Mouse (Mus musculus): Measurements from ENCODE around the gene Npas3. TPM values are rescaled to one million over a fixed set of nuclear protein-coding genes. Genes with fewer than 3 reads are reported as not detected.

The Npas3 gene
- polyA plus RNA-seq, 1 experiment from 2014 or later = 0.49 TPM

GRCm38 (mm10) chr12:53789501-53789900, 541.0 kb downstream of the Npas3 start:
- 81% methylated on average over 10 of the region's 10 CpGs for WGBS
- no peak for ATAC-seq (replicated peaks; ENCODE audit: extremely low read depth, insufficient read depth, low FRiP score)

GRCm38 (mm10) chr12:53794718-53795400, 546.4 kb downstream of the Npas3 start:
- 82% methylated on average over 6 of the region's 6 CpGs for WGBS
- no peak overlapping the region for H3K27ac ChIP-seq (ENCODE audit: low read length)
- H3K27me3 ChIP-seq (ENCODE audit: control insufficient read depth, insufficient read depth, low read length) = no peaks in the 10 kb centered on the region
- no peaks in the 10 kb centered on the region for H3K4me1 ChIP-seq (ENCODE audit: control insufficient read depth, insufficient read depth, low read length)
- no peak for ATAC-seq (replicated peaks; ENCODE audit: extremely low read depth, insufficient read depth, low FRiP score)
- no peaks in the 10 kb centered on the region for H3K36me3 ChIP-seq (ENCODE audit: control insufficient read depth, insufficient read depth)
- H3K9ac ChIP-seq (ENCODE audit: low read length) = no peak overlapping the region
- no peak overlapping the region for H3K4me2 ChIP-seq (ENCODE audit: low read depth, low read length)
- H3K4me3 ChIP-seq (ENCODE audit: low read length) = no peak overlapping the region
- H3K9me3 ChIP-seq (replicated peaks; ENCODE audit: control insufficient read depth, low read length) = no peaks in the 10 kb centered on the region

More at GRCm38 (mm10) chr12:53789501-53789900, 541.0 kb downstream of the Npas3 start:
- Histone ChIP-seq H3K9ac (ENCODE audit: low read length) (no peak overlapping the region), H3K9me3 (replicated peaks; ENCODE audit: control insufficient read depth, low read length) (no peaks in the 10 kb centered on the region), H3K27me3 (ENCODE audit: control insufficient read depth, insufficient read depth, low read length) (no peaks in the 10 kb centered on the region), H3K36me3 (ENCODE audit: control insufficient read depth, insufficient read depth) (no peaks in the 10 kb centered on the region), H3K27ac (ENCODE audit: low read length) (no peak overlapping the region), H3K4me2 (ENCODE audit: low read depth, low read length) (no peak overlapping the region), H3K4me3 (ENCODE audit: low read length) (no peak overlapping the region), H3K4me1 (ENCODE audit: control insufficient read depth, insufficient read depth, low read length) (no peaks in the 10 kb centered on the region)

DNA sequence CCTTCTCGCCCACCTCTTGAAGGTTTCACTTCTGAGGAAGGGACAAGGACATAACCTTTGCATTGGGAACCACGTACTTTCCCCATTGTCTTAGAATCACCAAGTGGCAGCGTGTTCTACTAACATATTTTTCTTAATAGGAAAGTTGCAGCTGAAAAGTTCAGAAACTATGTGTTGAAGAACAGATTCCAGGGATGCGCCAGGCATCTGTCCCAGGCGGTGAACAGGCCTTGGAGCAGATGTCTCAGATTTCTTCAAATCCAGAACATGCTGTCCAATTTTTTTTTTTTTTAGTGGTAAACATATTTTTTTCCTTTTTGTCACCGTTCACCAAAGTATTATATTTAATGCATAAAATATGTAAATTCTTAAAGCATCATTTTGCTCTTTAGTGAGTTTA, 553.4 kb downstream of the Npas3 start:
- no peaks in the 10 kb centered on the region for H3K9me3 ChIP-seq (replicated peaks; ENCODE audit: control insufficient read depth, low read length)
- H3K4me1 ChIP-seq (ENCODE audit: control insufficient read depth, insufficient read depth, low read length) = no peaks in the 10 kb centered on the region
- no peak overlapping the region for H3K4me2 ChIP-seq (ENCODE audit: low read depth, low read length)
- H3K4me3 ChIP-seq (ENCODE audit: low read length) = no peak overlapping the region
- WGBS = 71% methylated on average over 6 of the region's 6 CpGs
- no peak overlapping the region for H3K9ac ChIP-seq (ENCODE audit: low read length)
- H3K36me3 ChIP-seq (ENCODE audit: control insufficient read depth, insufficient read depth) = no peaks in the 10 kb centered on the region
- ATAC-seq (replicated peaks; ENCODE audit: extremely low read depth, insufficient read depth, low FRiP score) = no peak
- no peaks in the 10 kb centered on the region for H3K27me3 ChIP-seq (ENCODE audit: control insufficient read depth, insufficient read depth, low read length)
- no peak overlapping the region for H3K27ac ChIP-seq (ENCODE audit: low read length)

DNA sequence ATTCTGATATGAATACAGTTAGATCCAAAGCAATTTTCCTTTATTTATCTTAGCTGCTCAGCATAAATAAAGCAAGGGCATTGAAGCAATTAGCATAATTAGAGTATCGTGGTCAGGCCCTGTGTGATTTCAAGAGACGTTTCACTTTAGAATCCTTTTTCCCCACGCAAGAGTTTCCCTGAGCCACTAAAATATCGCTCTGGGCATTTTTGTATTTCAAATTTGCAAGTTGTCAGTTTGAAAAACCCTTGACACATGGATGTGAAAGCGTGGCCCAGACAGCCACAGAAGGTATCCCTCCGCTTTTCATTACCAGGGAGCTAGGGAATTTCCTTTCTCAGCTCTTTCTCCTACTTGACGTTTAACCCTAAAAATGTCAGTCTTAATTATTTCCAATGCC, 553.9 kb downstream of the Npas3 start:
- no peak overlapping the region for H3K27ac ChIP-seq (ENCODE audit: low read length)
- ATAC-seq (replicated peaks; ENCODE audit: extremely low read depth, insufficient read depth, low FRiP score) = no peak

GRCm38 (mm10) chr12:53810081-53810480, 561.6 kb downstream of the Npas3 start:
- 78% methylated on average over 2 of the region's 2 CpGs for WGBS
- no peak overlapping the region for H3K9ac ChIP-seq (ENCODE audit: low read length)
- no peak overlapping the region for H3K4me3 ChIP-seq (ENCODE audit: low read length)
- no peaks in the 10 kb centered on the region for H3K4me1 ChIP-seq (ENCODE audit: control insufficient read depth, insufficient read depth, low read length)
- H3K27ac ChIP-seq (ENCODE audit: low read length) = no peak overlapping the region
- H3K36me3 ChIP-seq (ENCODE audit: control insufficient read depth, insufficient read depth) = no peaks in the 10 kb centered on the region
- ATAC-seq (replicated peaks; ENCODE audit: extremely low read depth, insufficient read depth, low FRiP score) = no peak
- no peak overlapping the region for H3K4me2 ChIP-seq (ENCODE audit: low read depth, low read length)
- H3K9me3 ChIP-seq (replicated peaks; ENCODE audit: control insufficient read depth, low read length) = no peaks in the 10 kb centered on the region
- no peaks in the 10 kb centered on the region for H3K27me3 ChIP-seq (ENCODE audit: control insufficient read depth, insufficient read depth, low read length)

More for the DNA sequence above, 553.9 kb downstream of the Npas3 start:
- Histone ChIP-seq H3K36me3 (ENCODE audit: control insufficient read depth, insufficient read depth) (no peaks in the 10 kb centered on the region), H3K27me3 (ENCODE audit: control insufficient read depth, insufficient read depth, low read length) (no peaks in the 10 kb centered on the region), H3K4me1 (ENCODE audit: control insufficient read depth, insufficient read depth, low read length) (no peaks in the 10 kb centered on the region), H3K4me3 (ENCODE audit: low read length) (no peak overlapping the region), H3K9me3 (replicated peaks; ENCODE audit: control insufficient read depth, low read length) (no peaks in the 10 kb centered on the region), H3K9ac (ENCODE audit: low read length) (no peak overlapping the region), H3K4me2 (ENCODE audit: low read depth, low read length) (no peak overlapping the region)
- 73% methylated on average over 7 of the region's 7 CpGs for WGBS

DNA sequence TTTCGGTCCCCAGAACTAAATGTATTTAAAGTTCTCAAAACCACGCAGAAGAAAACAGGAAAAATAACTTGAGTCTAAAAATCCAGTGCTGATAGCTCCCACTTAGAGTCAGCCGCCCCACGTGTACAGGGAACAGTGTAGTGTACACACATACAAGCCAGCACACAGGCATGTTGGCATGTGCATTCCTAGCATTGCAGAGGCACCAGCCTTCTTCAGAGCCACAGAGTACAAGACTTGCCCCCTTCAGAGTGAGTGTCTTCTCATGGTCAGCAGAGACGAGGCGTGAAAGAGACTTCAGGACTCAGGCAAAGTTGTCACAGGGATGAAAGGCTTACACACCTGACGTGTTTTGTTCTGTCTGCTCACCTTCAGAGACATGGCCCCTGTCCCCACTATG, 565.8 kb downstream of the Npas3 start:
- 72% methylated on average over 7 of the region's 7 CpGs for WGBS
- no peaks in the 10 kb centered on the region for H3K36me3 ChIP-seq (ENCODE audit: control insufficient read depth, insufficient read depth)
- ATAC-seq (replicated peaks; ENCODE audit: extremely low read depth, insufficient read depth, low FRiP score) = no peak

GRCm38 (mm10) chr12:53819982-53820381, 571.5 kb downstream of the Npas3 start:
- Histone ChIP-seq H3K4me3 (ENCODE audit: low read length) (no peak overlapping the region), H3K36me3 (ENCODE audit: control insufficient read depth, insufficient read depth) (no peaks in the 10 kb centered on the region), H3K9ac (ENCODE audit: low read length) (no peak overlapping the region), H3K9me3 (replicated peaks; ENCODE audit: control insufficient read depth, low read length) (no peaks in the 10 kb centered on the region), H3K27me3 (ENCODE audit: control insufficient read depth, insufficient read depth, low read length) (no peaks in the 10 kb centered on the region), H3K4me1 (ENCODE audit: control insufficient read depth, insufficient read depth, low read length) (no peaks in the 10 kb centered on the region), H3K4me2 (ENCODE audit: low read depth, low read length) (no peak overlapping the region), H3K27ac (ENCODE audit: low read length) (no peak overlapping the region)
- no peak for ATAC-seq (replicated peaks; ENCODE audit: extremely low read depth, insufficient read depth, low FRiP score)
- 83% methylated on average over 4 of the region's 4 CpGs for WGBS

More for the DNA sequence above, 565.8 kb downstream of the Npas3 start:
- Histone ChIP-seq H3K27ac (ENCODE audit: low read length) (no peak overlapping the region), H3K4me3 (ENCODE audit: low read length) (no peak overlapping the region), H3K4me1 (ENCODE audit: control insufficient read depth, insufficient read depth, low read length) (no peaks in the 10 kb centered on the region), H3K27me3 (ENCODE audit: control insufficient read depth, insufficient read depth, low read length) (no peaks in the 10 kb centered on the region), H3K4me2 (ENCODE audit: low read depth, low read length) (no peak overlapping the region), H3K9ac (ENCODE audit: low read length) (no peak overlapping the region), H3K9me3 (replicated peaks; ENCODE audit: control insufficient read depth, low read length) (no peaks in the 10 kb centered on the region)

DNA sequence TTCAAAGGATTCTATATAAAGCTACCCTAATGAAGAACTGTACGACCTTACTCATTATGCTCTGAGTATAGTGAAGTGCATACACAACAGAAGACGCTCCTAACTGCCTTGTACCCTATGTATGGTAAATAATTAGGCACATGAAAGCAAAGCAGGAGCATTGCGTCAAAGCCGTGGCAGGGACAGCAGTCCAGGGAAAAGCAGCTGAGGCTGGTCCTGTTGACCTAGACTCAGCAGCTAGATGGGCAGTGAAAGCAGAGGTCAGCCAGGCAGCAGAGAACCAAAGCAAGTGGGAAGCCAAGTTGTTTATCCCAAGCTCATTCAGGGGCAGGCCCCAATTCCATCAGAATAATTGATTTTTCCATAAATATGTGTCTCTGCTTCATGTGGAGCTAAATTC, 574.4 kb downstream of the Npas3 start:
- WGBS = 77% methylated on average over 4 of the region's 4 CpGs
- Histone ChIP-seq H3K4me2 (ENCODE audit: low read depth, low read length) (no peak overlapping the region), H3K27ac (ENCODE audit: low read length) (no peak overlapping the region), H3K27me3 (ENCODE audit: control insufficient read depth, insufficient read depth, low read length) (no peaks in the 10 kb centered on the region), H3K36me3 (ENCODE audit: control insufficient read depth, insufficient read depth) (no peaks in the 10 kb centered on the region), H3K4me3 (ENCODE audit: low read length) (no peak overlapping the region), H3K4me1 (ENCODE audit: control insufficient read depth, insufficient read depth, low read length) (no peaks in the 10 kb centered on the region), H3K9ac (ENCODE audit: low read length) (no peak overlapping the region), H3K9me3 (replicated peaks; ENCODE audit: control insufficient read depth, low read length) (no peaks in the 10 kb centered on the region)
- ATAC-seq (replicated peaks; ENCODE audit: extremely low read depth, insufficient read depth, low FRiP score) = no peak

DNA sequence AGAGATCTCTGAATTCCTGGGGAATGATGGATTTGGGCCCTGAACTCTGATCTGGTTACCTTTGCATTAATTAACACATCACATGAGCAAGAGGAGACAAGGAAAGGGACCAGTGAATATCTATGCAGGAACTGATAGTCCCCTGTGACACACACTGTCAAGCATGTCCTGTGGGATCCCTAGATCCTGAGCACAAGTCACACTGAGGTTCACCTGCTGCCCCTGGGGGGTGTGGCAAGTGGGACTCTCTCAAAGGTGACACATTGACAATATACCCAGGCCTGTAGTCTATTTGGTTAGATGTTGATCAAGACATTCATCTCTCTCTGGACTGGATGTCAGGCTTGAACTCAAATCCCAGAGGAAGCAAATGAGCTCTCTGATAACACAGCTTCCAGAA, 576.8 kb downstream of the Npas3 start:
- H3K36me3 ChIP-seq (ENCODE audit: control insufficient read depth, insufficient read depth) = no peaks in the 10 kb centered on the region
- H3K9me3 ChIP-seq (replicated peaks; ENCODE audit: control insufficient read depth, low read length) = no peaks in the 10 kb centered on the region
- H3K9ac ChIP-seq (ENCODE audit: low read length) = no peak overlapping the region
- no peak for ATAC-seq (replicated peaks; ENCODE audit: extremely low read depth, insufficient read depth, low FRiP score)
- no peaks in the 10 kb centered on the region for H3K27me3 ChIP-seq (ENCODE audit: control insufficient read depth, insufficient read depth, low read length)
- no peak overlapping the region for H3K4me2 ChIP-seq (ENCODE audit: low read depth, low read length)
- no peaks in the 10 kb centered on the region for H3K4me1 ChIP-seq (ENCODE audit: control insufficient read depth, insufficient read depth, low read length)
- H3K4me3 ChIP-seq (ENCODE audit: low read length) = no peak overlapping the region
- no peak overlapping the region for H3K27ac ChIP-seq (ENCODE audit: low read length)
